Mouse (Mus musculus) bone marrow, adult 2 months (tissue): ENCODE measurements at regions not wholly inside any gene's neighbourhood (a gene's known extent, or its start where the extent isn't known, plus 50 kb on each side); places are given as distances from the start of the nearest gene placed in this dataset.

Source experiments
- CTCF ChIP-seq: fragments of 200-500 bp; IDR thresholded peaks from 2 replicates; pipeline ENCODE4 v1.5.1; 2011; ENCODE audit warnings: low read length, control low read depth; ENCODE audit not compliant: control insufficient read depth, insufficient read depth
- POLR2A ChIP-seq: fragments of 200-500 bp; IDR thresholded peaks from 2 replicates; pipeline ENCODE4 v1.6.1; 2011; ENCODE audit warnings: low read depth, mild to moderate bottlenecking, control low read depth, low read length, borderline replicate concordance; ENCODE audit not compliant: control insufficient read depth

DNA sequence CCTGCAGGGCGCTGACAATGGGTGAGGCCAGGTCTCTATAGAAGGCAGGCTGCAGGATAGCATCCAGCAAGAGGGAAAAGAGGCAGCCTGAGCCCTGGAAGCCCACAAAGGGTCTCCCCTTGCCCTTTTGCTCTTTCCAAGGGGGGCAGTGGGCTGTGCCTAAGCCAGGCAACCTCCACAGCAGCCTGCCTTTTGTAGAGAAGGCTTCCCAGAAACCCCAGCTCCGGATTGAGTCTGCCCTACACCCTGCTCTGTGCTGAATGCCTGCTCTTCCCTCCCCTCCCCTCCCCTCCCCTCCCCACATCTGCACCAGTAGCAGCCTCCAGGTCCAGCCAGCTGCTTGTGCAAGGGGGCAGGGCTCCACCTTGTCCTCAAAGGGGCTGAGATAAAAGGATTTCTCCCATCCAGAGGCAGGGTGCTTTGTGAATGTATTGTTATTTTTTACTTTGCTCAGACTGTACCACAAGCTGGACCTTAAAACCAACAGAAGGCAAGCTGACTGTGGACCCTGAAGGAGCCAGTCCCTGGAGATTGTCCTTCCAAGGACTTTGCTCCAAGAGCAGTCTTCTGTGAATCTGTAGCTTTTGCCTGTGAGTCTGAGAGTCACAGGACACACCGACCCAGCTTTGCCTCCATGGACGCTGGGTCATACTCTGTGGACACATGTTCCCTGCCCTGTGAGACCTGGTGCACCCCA is 186.8 kb downstream of the Irx2 start:
- no peak for TF ChIP-seq CTCF
- TF ChIP-seq POLR2A, result no peak
